Mouse (Mus musculus): ENCODE data around the gene Clstn1.

Clstn1 gene

DNA sequence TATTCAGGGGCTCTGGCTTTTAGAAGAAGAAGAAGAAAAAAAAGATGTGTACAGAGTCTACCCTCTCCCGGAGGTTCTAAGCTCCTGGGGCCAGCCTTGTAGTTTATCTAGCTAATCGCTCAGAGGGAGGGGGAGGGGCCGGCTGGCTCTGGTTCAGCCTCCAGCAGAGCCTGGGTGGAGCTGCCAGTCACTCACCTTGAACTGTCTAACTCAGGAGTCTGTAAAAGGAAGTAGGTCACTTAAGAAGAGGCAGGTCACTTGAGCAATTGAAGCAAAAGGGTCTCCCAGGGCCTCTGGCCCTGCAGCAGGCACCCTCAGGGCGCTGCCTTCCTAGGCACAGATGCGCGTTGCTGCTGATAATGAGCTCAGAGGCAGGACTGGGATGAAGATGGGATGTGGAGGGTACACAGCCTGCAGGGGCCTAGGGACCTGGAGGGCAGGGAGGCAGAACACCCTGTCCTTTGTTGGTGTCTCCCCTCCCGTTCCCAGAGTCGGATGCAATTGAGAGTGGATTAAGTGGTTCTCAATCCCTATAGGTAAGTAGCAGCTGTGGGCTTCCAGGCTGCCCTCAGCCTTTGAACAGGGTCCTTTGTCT is 18.7 kb upstream of the Clstn1 start:
- DNase-seq = peak; percentile 68

DNA sequence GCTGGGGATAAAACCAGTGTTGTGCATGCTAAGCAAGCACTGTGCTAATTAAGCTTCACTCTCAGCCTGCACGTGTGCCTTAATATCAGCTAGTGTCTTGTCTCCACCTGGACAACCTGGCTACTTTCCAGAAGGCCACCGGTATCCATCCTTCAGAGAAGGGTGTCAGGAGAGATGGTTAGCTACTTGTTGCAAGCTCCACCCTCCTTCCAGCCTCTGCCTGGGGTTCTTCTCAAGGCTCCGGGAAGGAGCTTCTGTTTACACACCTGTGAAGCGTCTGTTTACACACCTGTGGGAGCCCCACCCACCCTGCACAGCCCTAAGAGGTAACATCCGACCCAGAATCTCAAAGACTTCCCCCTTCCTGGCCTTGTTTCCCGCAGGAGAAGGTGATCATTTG is 17.6 kb upstream of the Clstn1 start:
- DNase-seq = no peak

DNA sequence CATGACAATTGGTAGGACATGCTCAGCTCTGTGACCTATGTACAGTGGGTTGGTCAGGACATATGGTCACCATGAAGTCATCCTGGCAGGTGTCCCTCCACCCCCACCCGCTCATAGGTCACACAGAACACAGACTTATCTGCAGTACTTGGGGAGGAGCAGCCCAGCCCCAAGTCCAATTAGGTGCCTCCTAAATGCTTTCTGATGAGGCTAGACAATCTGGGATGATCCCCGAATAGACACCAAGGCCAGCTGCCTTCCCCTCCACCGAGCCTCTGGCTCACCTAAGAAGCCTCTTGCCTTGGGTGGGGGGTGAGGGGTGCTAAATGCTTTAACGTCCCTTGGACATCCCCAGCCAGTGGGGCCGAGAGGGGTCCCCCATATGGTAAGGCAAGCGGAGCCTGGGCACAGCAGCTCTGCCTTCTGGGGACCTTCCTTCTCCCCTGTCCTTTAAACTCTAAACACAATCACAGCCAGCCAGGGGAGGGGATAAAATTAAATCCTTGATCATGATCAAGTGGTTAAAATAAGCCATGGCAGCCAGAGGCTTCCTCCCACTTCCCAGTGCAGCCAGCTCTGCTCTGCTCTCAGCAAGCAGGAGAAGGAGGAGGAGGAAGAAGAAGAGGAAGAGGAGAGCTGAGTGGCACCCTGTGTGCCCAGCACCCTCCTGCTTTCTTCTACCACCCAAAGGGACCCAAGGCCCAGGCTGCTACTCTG is 16.3 kb upstream of the Clstn1 start:
- no peak for DNase-seq

DNA sequence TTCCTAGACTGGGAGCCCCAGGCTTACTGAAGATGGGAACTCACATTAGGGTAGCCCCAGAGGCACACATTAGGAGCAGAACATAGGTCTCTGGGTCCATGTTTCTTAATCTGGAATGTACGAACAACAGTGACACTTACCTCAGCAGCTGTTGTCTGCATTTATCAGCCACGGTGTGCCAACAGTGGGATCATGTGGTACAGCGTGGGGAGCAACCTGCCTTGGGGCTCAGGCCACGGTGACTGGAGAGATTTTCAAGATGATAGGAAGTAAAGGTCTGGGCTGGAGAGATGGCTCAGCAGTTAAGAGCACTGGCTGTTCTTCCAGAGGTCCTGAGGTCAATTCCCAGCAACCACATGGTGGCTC is 15.8 kb upstream of the Clstn1 start:
- DNase-seq = no peak

DNA sequence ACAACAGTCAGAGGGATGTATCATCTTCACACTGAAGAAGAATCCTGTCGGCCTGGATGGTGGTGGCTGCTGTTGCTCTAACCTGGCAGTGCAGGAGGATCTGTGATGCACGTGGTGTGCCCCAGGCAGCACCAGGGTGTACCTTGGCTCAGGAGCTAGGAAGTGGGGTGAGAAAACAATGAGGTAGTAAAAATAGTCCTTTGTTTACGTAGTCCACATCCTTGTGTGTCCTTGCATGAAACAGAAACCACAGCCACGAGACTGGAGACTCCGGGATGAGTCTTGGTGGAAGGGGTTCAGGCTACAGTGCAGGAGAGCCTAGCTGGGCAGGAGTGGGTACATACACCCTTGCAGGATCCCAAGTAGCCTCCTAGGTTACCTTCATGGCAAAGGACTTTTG is 15.1 kb upstream of the Clstn1 start:
- DNase-seq = peak; percentile 20

DNA sequence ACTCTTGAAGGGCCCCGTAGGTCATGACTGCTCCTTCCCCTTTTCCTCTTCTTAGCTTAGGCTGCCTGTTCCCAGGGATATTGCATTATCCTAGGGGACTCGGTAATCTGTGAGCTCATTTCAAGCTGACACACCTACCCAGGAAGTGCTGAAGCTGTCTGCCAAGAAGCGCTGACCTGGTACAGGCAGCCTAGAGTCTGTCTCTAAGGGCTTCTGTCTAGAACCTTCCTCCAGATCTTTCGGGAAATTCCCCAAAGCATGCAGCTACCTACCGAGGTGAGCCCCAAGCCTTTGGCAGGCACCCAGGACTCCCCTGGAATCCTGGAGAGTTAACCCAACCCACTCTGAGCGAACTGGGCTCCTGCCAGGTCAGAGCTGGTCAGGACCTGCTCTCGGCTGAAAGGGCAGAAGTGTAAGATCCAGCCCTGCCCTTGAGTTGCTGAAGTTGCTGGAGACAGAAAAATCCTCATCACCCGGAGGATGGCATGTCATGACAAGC is 14.6 kb upstream of the Clstn1 start:
- DNase-seq = peak; percentile 90

DNA sequence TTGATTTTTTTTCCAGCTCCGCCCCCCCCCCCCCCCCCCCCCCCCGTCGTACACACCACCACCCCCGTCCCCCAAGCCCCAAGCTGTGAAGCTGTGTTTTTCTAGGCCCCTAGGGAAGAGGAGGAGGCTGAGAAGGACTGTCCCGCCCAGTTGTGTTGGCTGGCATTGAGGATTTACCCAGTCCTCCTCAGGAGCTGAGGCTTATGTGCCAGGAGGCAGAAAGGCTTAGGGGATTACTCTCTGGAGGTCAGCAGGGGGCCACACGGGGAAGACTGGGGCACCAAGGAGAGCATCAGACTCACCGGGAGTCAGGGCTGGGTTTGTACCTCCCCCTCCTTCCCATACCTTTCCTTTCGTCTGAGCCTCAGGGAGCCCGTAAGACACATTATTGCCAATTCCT is 13.8 kb upstream of the Clstn1 start:
- DNase-seq = no peak

DNA sequence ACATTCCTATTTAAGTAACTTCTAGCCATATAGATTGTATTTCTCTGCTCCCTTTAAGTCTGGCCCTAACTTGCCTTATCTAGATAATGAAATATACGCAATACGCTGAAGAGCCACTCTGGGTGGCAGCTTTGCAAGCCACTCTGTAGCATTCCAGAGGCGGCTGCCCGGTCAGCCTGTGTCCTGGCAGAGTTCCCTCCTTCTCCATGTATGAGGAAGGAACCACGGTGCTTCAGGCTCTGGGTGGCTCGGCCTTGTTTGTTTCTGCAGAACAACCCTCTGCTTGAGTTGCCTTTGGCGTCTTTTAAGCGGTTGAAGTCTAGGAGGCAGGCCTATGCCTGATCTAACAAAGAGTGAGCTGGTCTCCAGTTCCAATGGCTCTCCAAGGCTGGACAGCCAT is 13.4 kb upstream of the Clstn1 start:
- DNase-seq = peak; percentile 49

DNA sequence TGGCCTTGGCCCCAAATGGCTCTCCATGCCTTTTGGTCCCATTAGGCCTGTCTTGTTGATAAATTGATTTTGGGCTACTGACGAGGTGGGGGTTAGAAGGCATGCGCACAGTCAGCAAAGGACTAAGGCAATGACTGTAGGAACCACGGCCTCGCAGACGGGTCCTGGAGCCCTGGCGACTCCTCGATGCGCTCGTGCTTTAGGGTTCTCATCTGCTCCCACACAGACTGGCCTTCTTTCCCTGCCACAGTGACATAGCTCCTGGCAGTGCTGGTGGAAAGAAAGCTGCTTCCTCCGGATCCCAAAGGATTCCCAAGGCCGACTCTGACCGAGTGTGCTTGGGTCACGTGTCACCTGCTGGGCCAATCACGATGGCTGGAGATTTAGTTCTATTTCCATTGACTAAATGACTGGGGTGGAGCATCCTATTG is 11.9 kb upstream of the Clstn1 start:
- peak; percentile 49 for DNase-seq

DNA sequence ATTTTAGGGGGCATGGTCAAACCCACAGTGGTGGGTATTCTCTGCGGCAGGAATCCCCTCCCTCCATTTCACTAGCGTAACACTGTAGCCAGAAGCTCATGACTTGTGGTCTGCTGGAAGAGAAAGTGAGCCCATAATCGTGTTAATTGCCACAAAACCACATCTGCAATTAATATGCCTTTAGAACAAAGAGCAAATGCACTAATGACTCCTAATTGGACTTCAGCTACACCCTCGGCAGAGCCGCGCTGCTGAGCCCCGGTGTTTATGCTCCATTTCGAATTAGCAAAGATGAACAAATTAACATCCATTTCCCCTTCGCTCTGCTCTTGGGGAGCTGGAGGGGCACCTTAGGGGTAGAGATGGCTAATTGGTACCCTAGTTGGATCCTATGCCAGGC is 10.2 kb upstream of the Clstn1 start:
- DNase-seq = no peak

DNA sequence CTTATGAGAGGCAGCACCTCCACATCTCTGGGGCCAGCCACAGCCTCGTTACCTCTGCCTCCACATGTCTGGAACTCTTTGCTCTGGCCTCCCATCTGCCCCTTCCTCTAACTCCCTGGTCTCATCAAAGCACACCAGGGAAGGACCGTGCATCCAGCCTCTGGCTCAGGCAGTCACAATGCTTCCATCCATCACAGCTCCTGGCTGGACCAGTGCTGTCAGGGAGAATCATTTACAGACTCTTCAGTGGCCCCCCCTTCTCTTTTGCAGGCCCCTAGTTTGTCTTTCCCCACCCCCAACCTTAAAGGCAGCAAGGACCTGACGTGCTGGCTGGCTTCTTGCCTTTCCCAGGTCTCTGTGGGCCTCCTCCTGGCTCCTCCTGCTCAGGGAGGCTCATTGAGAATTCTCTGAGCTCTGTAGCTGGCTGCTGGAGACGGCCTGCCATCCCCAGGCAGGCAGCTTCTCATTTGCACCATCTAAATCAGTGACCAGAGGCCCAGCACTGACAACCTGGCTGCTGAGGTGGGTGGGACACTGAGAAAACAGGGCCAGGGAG is 9.2 kb upstream of the Clstn1 start:
- DNase-seq = no peak

DNA sequence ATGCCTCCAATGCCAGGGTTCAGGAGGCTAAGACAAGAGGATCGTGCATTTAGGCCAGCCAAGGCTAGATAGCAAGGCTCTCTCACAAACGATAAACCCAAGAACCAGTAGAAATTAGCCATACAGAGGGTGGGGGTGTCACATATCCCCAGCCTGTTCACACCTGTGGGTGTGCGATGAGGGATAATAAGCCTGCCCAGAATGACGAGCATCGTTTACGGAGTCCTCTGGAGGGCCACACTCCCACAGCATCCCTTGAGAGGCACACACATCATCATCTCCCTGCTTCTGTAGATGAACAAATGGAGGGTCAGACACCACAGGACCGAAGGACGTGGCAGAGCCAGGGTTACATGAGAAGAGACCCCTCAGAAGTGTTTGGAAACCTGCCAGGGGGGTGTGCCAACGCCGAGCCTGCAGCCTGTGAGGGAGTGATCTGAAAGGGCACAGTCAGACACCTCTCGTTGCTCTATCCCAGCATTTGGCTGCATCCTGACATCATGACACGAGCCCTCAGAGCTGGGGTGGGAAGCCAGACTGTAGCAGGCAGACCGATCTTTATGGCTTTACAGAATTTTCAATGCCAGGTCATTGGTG is 8.1 kb upstream of the Clstn1 start:
- DNase-seq = no peak

DNA sequence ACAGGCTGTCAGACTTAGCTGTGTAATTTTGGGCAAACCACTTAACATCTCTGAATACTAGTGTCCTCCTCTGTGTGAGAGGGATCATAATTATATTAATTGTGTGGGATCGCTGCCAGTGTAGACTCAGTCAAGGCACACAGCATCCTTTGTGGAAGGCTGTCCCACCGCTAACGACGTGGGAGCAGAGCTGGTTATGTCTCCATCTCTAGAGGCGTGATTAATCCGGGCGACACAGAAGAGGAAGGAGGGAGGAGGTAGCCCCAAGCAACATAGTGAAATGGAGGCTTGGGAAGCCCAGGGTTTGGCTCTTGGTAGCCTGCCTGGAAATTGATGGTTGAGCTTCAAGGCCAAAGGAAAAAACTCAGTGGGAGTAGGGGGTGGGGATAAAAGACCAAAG is 7.4 kb upstream of the Clstn1 start:
- DNase-seq = no peak

DNA sequence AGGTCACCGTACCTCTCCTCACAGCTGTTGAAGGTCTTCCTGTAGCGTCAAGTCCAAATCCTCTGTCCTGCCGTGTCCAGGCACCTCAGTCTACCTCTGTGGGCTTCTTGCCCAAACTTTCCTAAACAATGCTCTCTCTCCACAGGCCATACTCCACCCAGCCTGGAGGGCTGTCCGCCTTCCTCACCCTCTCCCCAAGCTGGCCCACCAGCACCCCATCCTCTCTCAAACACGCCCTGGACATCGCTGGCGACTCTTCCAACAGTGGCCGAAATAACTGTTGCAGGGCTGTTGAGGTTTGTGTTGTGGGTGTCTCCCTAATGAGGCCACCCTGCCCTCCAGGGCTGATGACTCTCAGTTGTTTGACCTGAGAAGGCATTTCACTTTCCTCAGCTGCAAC is 1.0 kb upstream of the Clstn1 start:
- DNase-seq = no peak

DNA sequence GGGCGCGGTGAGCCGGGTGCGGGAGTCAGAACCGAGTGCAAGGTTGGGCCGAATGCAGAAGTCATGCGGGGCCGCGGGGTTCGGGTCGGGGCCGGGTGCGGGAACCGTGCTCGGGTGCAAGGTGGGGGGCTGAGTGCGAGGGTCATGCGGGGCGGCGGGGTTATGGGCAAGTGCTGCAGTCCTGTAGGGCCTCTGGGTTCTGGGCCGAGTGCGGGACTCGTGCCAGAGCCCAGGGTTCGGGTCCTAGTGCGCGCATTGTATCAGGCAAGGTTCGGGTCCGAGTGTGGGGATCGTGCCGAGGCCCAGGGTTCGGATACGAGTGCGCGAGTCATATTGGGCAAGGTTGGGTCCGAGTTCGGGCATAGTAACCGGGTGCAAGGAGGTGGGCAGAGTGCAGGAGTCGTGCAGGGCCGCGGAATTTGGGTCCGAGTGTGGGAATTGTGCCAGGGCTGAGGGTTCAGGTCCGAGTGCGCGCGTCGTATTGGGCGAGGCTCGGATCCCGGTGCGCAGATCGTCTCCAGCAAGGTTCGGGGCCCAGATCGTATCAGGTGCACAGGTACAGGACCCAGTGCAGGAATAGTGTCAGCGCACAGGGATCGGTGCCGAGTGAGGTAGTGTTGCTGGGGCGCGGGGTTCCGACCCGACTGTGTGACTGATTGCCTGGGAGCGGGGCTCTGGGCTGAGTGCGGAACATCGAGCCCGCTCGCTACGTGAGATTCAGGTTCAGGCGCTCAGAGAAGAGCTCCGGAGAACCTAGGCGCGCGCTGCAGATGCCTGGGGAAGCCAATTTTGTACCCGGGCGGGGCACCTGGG is 721 bp downstream of the Clstn1 start:
- no peak for DNase-seq

DNA sequence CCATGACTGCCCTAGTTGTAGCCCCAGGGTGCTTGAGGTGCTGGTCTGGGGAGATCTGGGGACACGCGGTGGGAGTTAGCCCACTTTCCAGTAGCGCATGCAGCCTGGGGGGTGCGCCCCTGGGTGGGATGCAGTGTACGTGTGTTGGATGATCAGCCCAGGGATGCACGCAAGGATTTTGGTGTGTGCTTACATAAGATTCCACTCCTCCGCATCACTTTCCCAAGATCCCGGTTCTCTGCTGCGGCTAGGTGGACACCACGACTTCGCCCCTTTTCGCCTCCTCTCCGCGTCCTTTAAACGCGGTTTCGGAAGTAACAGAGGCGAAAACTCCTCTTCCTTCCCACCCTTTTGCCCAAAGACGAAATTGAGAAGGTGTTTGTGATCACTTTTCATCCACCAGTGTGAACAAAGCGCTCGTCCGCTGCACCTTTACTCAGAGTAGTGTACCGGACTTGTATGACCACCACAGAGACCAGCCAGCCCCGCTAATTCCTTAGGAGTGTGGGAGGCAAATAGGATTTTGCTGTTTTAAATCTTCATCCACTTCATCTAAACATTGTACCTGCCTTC is 1.4 kb downstream of the Clstn1 start:
- DNase-seq = no peak

DNA sequence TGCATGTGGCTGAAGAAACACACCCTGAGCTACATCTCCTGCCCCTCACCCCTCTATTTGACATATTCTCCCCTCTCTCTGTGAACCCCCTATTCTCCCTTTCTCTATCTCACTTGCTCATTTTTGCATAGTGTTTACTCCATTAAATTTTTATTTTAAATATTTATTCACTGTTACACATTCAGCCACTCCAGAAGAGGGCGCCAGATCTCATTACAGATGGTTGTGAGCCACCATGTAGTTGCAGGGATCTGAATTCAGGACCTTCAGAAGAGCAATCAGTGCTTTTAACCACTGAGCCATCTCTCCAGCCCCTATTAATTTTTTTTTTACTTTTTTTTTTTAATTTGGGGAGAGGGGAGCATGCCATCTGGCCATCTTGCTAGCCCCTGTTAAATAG is 3.9 kb downstream of the Clstn1 start:
- no peak for DNase-seq

DNA sequence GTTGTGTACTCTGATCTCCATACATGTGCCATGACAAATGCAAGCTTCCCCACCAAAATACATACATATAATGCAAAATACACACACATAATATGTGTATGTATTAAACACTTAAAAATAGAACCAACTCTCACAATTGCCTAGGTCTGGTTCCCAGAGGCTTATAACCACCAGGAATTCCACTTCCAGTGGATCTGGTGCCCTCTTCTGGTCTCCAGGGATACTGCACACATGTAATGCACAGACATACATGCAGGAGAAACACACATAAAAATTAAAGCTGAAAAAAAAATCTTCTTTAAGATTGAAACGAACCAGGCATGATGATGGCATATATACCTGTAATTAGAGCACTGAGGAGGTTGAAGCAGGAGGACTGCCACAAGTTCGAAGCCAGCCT is 5.2 kb downstream of the Clstn1 start:
- no peak for DNase-seq

DNA sequence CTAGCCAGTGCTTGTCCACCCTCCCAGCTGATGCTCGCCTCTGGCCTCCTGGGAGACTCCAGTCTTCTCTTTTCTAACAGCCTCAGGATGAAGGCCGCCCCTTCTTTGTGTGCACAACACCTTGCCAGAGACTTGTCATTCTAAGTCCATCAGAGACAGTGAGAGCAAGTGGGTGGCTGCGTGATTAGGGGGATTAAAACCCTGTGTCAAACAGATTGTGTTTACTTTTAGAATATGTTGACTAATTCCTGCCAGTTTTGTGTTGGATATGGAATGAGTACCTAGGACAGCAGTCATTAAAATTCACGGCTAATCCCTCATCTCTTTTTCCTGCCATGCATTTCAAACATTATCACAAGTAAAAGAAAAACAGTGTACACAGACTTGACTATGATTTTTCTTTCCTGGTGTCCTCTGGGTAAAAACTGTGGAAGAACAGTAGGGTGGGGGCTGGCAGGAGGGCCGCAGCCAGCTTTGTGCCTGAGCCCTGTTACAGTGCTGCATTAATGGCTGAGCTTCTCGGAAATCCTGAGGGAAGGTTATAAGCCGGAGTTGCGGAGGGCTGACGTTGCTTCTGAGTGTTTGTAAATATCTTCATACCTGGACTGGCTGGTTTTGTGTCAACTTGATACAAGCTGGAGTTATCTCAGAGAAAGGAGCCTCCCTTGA is 8.8 kb downstream of the Clstn1 start:
- DNase-seq = no peak

DNA sequence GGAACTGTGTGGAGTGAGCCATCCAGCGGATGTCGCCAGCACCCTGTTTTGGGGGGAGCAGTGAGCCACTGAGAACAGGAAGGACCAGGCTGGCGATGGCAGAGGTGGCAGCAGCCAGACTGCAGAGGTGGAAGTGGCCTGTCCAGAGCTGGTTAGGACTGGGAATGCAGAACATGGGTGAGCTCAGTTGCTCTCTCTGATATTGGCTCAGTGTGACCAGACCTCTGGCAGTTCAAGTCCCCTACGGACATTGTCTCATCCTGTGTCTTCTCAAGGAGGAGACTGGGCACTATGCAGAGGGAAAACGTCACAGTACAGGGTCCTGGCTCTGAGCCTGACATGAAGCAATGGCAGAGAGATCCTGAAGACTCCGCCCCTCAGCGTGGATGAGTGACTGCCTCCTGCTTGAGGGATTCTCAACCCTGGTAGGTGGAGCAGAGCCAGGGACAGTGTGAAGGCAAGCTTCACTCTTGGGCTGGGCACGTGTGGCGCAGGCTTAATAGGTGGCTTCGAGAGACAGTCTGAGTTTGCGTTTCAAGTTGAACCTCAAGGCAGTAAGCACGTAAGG is 11.5 kb downstream of the Clstn1 start:
- no peak for DNase-seq

DNA sequence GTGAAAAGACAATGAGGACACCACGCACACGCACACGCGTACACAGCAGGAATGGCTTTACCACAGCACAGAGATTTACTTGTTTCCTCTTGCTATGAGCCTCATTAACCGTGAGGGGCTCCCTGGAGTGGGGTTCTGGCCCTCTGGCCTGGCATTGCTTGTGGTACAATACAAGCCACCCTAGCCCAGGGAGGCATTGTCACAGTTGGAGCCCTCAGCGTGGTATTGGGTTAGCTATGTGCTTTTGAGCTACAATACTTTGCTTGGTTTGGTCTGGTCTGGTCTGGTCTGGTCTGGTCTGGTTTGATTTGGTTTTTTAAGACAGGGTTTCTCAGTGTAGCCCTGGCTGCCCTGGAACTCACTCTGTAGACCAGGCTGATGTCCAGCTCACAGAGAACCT is 13.3 kb downstream of the Clstn1 start:
- no peak for DNase-seq

DNA sequence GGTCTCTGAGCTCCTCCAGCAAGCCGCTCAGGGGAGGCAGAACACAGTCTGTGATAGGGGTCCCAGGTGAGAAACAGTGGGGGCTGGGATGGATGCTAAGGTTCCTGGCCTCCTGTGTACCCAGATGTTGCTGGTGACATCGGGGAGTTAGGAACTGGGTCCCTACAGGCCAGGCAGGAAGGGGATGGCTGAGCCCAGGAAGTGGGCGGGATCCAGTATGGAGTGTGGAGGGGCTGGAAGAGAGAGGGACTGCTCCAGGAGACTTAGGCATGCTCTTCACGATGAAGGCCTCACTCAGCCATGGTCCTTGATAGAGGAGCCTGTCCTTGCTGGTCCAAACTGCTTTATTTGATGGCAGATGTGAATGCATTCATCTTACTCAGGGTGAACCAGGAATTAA is 13.9 kb downstream of the Clstn1 start:
- DNase-seq = no peak

Measured in kidney, adult 11 months (tissue).